Mouse (Mus musculus): ENCODE results near the gene Plekho2. TPM values are rescaled to one million over a fixed set of nuclear protein-coding genes. Genes with fewer than 3 reads are reported as not detected.

Gene Plekho2
- total and polyA plus RNA-seq, 2 experiments from 2014 or later = 8.3 to 21.0 TPM

DNA sequence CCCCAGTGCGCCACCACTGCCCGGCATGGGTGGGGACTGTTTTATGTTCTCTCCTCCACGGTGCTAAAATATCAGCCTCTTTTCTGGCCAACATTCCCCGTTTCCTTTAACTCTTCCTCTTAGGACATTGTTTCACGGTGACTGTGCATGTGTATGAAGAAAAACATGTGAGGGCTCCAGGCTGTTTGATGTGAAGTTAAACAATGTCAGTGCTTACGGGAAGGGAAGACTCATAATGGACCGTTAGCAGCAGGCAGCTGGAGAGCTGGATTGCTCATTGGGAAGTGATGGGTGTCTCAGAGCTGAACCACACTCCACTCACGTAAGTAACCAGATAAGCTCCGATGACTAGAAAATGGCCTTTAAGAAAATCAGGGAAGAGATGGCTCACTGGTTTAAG, 40.1 kb downstream of the Plekho2 start:
- TF ChIP-seq CTCF (IDR thresholded peaks at IDR 0.05; ENCODE audit: low read depth) = no peak
- TF ChIP-seq EP300 (IDR thresholded peaks at IDR 0.05; ENCODE audit: low read depth) = no peak
- Histone ChIP-seq H3K36me3 (replicated peaks; ENCODE audit: control insufficient read depth, insufficient read depth, low read length) (no peaks in the 10 kb centered on the region), H3K9me3 (replicated peaks; ENCODE audit: control insufficient read depth, low read length) (no peaks in the 10 kb centered on the region), H3K4me3 (ENCODE audit: low read depth, low read length) (no peak overlapping the region), H3K4me2 (ENCODE audit: low read depth, low read length) (no peak overlapping the region), H3K27me3 (ENCODE audit: control insufficient read depth, insufficient read depth, low read length) (no peaks in the 10 kb centered on the region), H3K4me1 (ENCODE audit: control insufficient read depth, insufficient read depth) (peaks cover 16% of the 10 kb centered on the region), H3K9ac (replicated peaks; ENCODE audit: low read depth, low read length) (no peak overlapping the region), H3K27ac (ENCODE audit: low read depth) (no peak overlapping the region)
- DNase-seq (ENCODE audit: low spot score) = no peak
- no peak for ATAC-seq (ENCODE audit: insufficient read depth, low read depth)
- 64% methylated on average over 9 of the region's 9 CpGs for WGBS

DNA sequence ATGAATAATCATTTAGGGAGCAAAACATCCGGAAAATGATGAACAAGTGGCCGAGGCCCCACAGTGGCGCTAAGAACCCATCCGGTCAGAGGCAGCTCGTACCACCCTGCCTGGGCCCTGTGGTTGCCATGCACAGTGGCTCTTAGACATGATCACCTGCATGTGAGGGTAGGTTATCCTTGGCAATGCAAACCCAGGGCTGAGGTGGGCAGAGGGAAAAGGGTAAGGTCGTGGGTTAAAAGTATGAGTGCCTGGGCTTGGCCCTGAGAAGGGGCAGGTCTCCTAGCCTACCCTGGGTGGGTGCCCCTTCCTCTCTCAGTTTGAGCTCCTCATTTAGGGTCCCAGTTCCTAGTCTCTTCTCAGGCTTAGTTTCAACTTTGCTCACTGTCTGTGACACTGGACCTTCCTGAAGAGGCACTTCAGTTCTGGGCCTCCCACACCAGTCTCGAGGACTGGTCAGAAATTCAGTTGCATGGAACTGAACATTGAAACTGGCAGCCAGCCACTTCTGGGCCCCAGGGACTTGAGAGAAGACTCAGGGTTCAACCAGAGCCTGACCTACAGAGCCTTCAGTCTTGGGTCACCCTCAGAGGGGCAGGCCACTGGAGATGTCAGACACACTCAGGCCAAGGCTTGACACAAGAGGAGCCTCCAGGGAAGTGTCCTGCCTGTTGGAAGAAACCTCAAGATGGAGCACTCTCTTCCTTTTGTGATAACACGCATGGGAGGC, 41.8 kb downstream of the Plekho2 start:
- no peak overlapping the region for H3K27ac ChIP-seq (ENCODE audit: low read depth)
- WGBS = 79% methylated on average over 8 of the region's 8 CpGs
- no peak overlapping the region for H3K4me2 ChIP-seq (ENCODE audit: low read depth, low read length)
- H3K4me3 ChIP-seq (ENCODE audit: low read depth, low read length) = no peak overlapping the region
- no peaks in the 10 kb centered on the region for H3K9me3 ChIP-seq (replicated peaks; ENCODE audit: control insufficient read depth, low read length)
- ATAC-seq (ENCODE audit: insufficient read depth, low read depth) (no peak), DNase-seq (ENCODE audit: low spot score) (no peak)
- H3K36me3 ChIP-seq (replicated peaks; ENCODE audit: control insufficient read depth, insufficient read depth, low read length) = no peaks in the 10 kb centered on the region
- no peaks in the 10 kb centered on the region for H3K27me3 ChIP-seq (ENCODE audit: control insufficient read depth, insufficient read depth, low read length)
- peaks cover 16% of the 10 kb centered on the region for H3K4me1 ChIP-seq (ENCODE audit: control insufficient read depth, insufficient read depth)
- TF ChIP-seq CTCF (IDR thresholded peaks at IDR 0.05; ENCODE audit: low read depth) = no peak
- no peak for TF ChIP-seq EP300 (IDR thresholded peaks at IDR 0.05; ENCODE audit: low read depth)
- H3K9ac ChIP-seq (replicated peaks; ENCODE audit: low read depth, low read length) = no peak overlapping the region

DNA sequence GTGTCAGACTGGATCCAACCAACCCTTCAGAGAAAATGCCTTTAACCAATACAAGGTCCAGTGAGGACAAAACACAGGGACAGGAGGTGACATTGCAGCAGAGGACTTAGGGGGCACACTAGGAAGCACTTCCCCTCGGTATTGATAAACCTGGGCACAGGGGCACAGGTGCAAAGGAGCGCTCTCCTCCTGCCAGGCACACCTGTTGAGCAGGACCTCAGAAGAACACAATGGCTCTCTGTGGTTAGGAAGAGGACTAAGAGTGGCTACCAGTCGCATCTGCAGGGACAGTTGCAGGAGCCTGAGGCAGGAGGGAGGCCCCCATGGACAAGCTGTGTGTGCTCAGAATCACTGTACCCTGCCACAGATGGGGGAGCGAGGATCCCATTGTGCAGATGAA, 43.3 kb downstream of the Plekho2 start:
- DNase-seq (ENCODE audit: low spot score) (no peak), ATAC-seq (ENCODE audit: insufficient read depth, low read depth) (no peak)
- TF ChIP-seq CTCF (IDR thresholded peaks at IDR 0.05; ENCODE audit: low read depth) = no peak
- no peak for TF ChIP-seq EP300 (IDR thresholded peaks at IDR 0.05; ENCODE audit: low read depth)
- H3K27ac ChIP-seq (ENCODE audit: low read depth) = no peak overlapping the region
- no peak overlapping the region for H3K9ac ChIP-seq (replicated peaks; ENCODE audit: low read depth, low read length)
- H3K4me2 ChIP-seq (ENCODE audit: low read depth, low read length) = no peak overlapping the region
- H3K9me3 ChIP-seq (replicated peaks; ENCODE audit: control insufficient read depth, low read length) = no peaks in the 10 kb centered on the region
- peaks cover 4% of the 10 kb centered on the region for H3K4me1 ChIP-seq (ENCODE audit: control insufficient read depth, insufficient read depth)
- H3K27me3 ChIP-seq (ENCODE audit: control insufficient read depth, insufficient read depth, low read length) = no peaks in the 10 kb centered on the region
- no peak overlapping the region for H3K4me3 ChIP-seq (ENCODE audit: low read depth, low read length)
- no peaks in the 10 kb centered on the region for H3K36me3 ChIP-seq (replicated peaks; ENCODE audit: control insufficient read depth, insufficient read depth, low read length)
- 80% methylated on average over 4 of the region's 4 CpGs for WGBS

DNA sequence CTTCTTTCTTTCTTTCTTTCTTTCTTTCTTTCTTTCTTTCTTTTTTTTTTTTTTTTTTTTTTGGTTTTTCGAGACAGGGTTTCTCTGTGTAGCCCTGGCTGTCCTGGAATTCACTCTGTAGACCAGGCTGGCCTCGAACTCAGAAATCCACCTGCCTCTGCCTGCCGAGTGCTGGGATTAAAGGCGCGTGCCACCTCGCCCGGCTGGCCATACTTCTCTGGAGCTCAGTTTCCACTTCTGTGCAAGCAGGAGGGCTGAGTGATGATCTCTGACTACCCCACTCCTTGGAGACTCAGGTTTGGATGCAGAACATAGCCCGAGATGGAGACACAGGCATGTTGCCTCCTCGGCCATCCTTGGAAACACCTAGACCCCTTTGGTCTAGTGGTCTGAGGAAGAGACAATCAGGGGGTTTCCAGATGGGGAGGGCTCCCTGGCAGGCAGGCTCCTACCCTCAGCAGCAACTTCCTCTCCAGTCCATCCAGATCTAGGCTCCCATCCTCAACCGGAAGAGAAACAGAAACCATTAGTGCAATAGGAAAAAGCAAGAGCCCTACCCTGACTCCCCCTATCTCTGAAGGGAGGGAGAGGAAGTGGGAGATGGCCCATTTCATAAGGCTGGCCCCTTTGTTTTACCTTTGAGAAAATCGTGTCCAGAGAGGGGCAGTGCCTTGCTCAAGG, 43.9 kb downstream of the Plekho2 start:
- Histone ChIP-seq H3K36me3 (replicated peaks; ENCODE audit: control insufficient read depth, insufficient read depth, low read length) (no peaks in the 10 kb centered on the region), H3K9ac (replicated peaks; ENCODE audit: low read depth, low read length) (no peak overlapping the region), H3K4me3 (ENCODE audit: low read depth, low read length) (no peak overlapping the region), H3K4me2 (ENCODE audit: low read depth, low read length) (no peak overlapping the region), H3K27ac (ENCODE audit: low read depth) (peak overlapping the region; percentile 52; the same call in 1 of the 2 replicates), H3K9me3 (replicated peaks; ENCODE audit: control insufficient read depth, low read length) (no peaks in the 10 kb centered on the region), H3K4me1 (ENCODE audit: control insufficient read depth, insufficient read depth) (no peaks in the 10 kb centered on the region), H3K27me3 (ENCODE audit: control insufficient read depth, insufficient read depth, low read length) (no peaks in the 10 kb centered on the region)
- WGBS = 76% methylated on average over 10 of the region's 11 CpGs
- DNase-seq (ENCODE audit: low spot score) (no peak), ATAC-seq (ENCODE audit: insufficient read depth, low read depth) (no peak)
- TF ChIP-seq CTCF (IDR thresholded peaks at IDR 0.05; ENCODE audit: low read depth) (no peak), EP300 (IDR thresholded peaks at IDR 0.05; ENCODE audit: low read depth) (no peak)

DNA sequence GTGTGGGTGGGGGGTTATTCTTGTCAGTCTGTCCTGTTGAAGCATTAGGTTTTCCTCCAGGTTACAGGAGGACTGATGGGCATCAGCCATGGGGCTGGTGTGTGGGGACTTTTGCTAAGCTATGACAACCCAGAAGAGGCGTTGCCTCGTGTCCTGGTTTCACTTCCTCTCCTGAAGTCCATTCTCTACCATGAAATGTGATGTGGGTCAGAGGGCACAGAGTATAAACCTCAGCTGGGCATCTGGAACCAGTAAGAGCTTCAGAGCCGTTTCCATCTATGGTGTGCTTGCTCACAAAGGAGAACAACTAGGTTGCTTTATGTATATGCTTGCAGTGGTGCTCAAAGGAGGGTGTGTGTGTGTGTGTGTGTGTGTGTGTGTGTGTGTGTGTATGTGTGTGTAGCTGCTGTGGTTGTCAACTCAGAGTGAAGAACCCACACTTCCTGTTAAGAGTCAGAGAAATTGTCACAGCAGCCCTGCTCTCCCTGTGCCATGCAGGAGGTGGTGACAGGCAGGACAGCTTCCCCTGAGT, 44.6 kb downstream of the Plekho2 start:
- DNase-seq (ENCODE audit: low spot score) = no peak
- 58% methylated on average over 3 of the region's 3 CpGs for WGBS

More for the DNA sequence above, 44.6 kb downstream of the Plekho2 start:
- Histone ChIP-seq H3K9ac (replicated peaks; ENCODE audit: low read depth, low read length) (no peak overlapping the region), H3K36me3 (replicated peaks; ENCODE audit: control insufficient read depth, insufficient read depth, low read length) (no peaks in the 10 kb centered on the region), H3K4me2 (ENCODE audit: low read depth, low read length) (no peak overlapping the region), H3K27me3 (ENCODE audit: control insufficient read depth, insufficient read depth, low read length) (no peaks in the 10 kb centered on the region), H3K4me3 (ENCODE audit: low read depth, low read length) (no peak overlapping the region), H3K4me1 (ENCODE audit: control insufficient read depth, insufficient read depth) (no peaks in the 10 kb centered on the region), H3K27ac (ENCODE audit: low read depth) (no peak overlapping the region), H3K9me3 (replicated peaks; ENCODE audit: control insufficient read depth, low read length) (no peaks in the 10 kb centered on the region)
- no peak for TF ChIP-seq EP300 (IDR thresholded peaks at IDR 0.05; ENCODE audit: low read depth)
- TF ChIP-seq CTCF (IDR thresholded peaks at IDR 0.05; ENCODE audit: low read depth) = no peak
- ATAC-seq (ENCODE audit: insufficient read depth, low read depth) = no peak

Measured in heart, postnatal 0 days (tissue).